Mouse (Mus musculus) ES-E14 (cell line): ENCODE measurements around the gene Lck. TPM values are rescaled to one million over a fixed set of nuclear protein-coding genes. Genes with fewer than 3 reads are reported as not detected.

ENCODE experiments used
- DNase-seq: peaks from one replicate; pipeline ENCODE4 v3.0.0-alpha.2; 2013; ENCODE audit warnings: low read depth, low spot score
- H3K27ac ChIP-seq: 2 replicates; pipeline ENCODE4 v1.5.1; 2012; ENCODE audit warnings: low read depth, mild to moderate bottlenecking, low read length, moderate library complexity, mixed read lengths; ENCODE audit not compliant: poor library complexity, insufficient read depth, severe bottlenecking
- H3K36me3 ChIP-seq: 2 replicates; pipeline ENCODE4 v1.6.1; 2012; ENCODE audit warnings: mild to moderate bottlenecking, low read length, moderate library complexity, mixed read lengths; ENCODE audit not compliant: control insufficient read depth, poor library complexity, insufficient read depth, severe bottlenecking
- H3K4me1 ChIP-seq, 2 experiments: fragments of 150-350 bp in 1 of 2; sonication (generic) in 1 of 2; 2 replicates each; pipeline ENCODE4 v1.6.1; 2012; ENCODE audit warnings: low read length in 2 of 2, mild to moderate bottlenecking in 1 of 2, mixed read lengths in 1 of 2; ENCODE audit not compliant: control insufficient read depth in 2 of 2, insufficient read depth in 2 of 2, poor library complexity in 1 of 2
- H3K4me3 ChIP-seq, 2 experiments: fragments of 150-350 bp in 1 of 2; sonication (generic) in 1 of 2; 2 replicates each; pipeline ENCODE4 v1.5.1; 2012; ENCODE audit warnings: low read length in 2 of 2, low read depth in 1 of 2, mild to moderate bottlenecking in 1 of 2, mixed read lengths in 1 of 2; ENCODE audit not compliant: insufficient read depth in 1 of 2, poor library complexity in 1 of 2, severe bottlenecking in 1 of 2
- H3K9ac ChIP-seq: 2 replicates; pipeline ENCODE4 v1.6.1; 2012; ENCODE audit warnings: low read depth, mild to moderate bottlenecking, low read length, mixed read lengths; ENCODE audit not compliant: poor library complexity, insufficient read depth, severe bottlenecking
- H3K9me3 ChIP-seq: fragments of 150-350 bp; sonication (generic); 2 replicates; pipeline ENCODE4 v1.6.1; 2012; ENCODE audit warnings: low read depth, mild to moderate bottlenecking, low read length; ENCODE audit not compliant: control insufficient read depth, insufficient read depth
- CHD2 ChIP-seq: IDR thresholded peaks from 2 replicates; pipeline ENCODE4 v1.6.1; 2014; ENCODE audit warnings: mild to moderate bottlenecking, low read depth, low read length, inconsistent platforms
- HCFC1 ChIP-seq: IDR thresholded peaks from 2 replicates; pipeline ENCODE4 v1.6.1; 2012; ENCODE audit warnings: low read length, inconsistent platforms, borderline replicate concordance; ENCODE audit not compliant: insufficient read depth
- MAFK ChIP-seq: IDR thresholded peaks from 2 replicates; pipeline ENCODE4 v1.6.1; 2014; ENCODE audit warnings: mild to moderate bottlenecking, low read depth, low read length, inconsistent platforms; ENCODE audit not compliant: insufficient read depth
- ZC3H11A ChIP-seq: IDR thresholded peaks from 2 replicates; pipeline ENCODE4 v1.6.1; 2012; ENCODE audit warnings: low read depth, mild to moderate bottlenecking, inconsistent platforms, low read length, borderline replicate concordance
- ZNF384 ChIP-seq: IDR thresholded peaks from 2 replicates; pipeline ENCODE4 v1.6.1; 2012; ENCODE audit warnings: low read depth, low read length, inconsistent platforms
- in situ Hi-C, 2 experiments: fragments of 600-800 bp; cut with MboI; formaldehyde crosslinking; loops; one replicate each; pipeline ENCODE4 v1.15.1; 2025; ENCODE audit warnings: low sequenced_read_pairs in 2 of 2, inconsistent platforms in 1 of 2; ENCODE audit not compliant: unreplicated experiment in 2 of 2
- total RNA-seq: library from RNA; depleted of rRNA; stranded (reverse); fragments of 300-350 nt; gene quantifications from 2 replicates; pipeline ENCODE4 v1.2.3, GENCODE M21; 2012

Gene Lck
- total RNA-seq, 1 experiment: 19.1 TPM

- Histone ChIP-seq H3K4me3 (no peak overlapping the region), H3K9ac (no peak overlapping the region), H3K36me3 (peaks cover 6% of the 10 kb centered on the region; the same call in 1 of the 2 replicates), H3K27ac (no peak overlapping the region), H3K9me3 (no peaks in the 10 kb centered on the region), H3K4me1 (peaks cover 0 to 5% of the 10 kb centered on the region in 2 experiments; a peak in 2 of 4 replicates)
- TF ChIP-seq HCFC1 (no peak), ZC3H11A (no peak), MAFK (no peak)
- DNase-seq: no peak
- in situ Hi-C loops: no loop called here
Measured at GRCm38 (mm10) chr4:129616631-129617030, 43.2 kb upstream of the Lck start.

GRCm38 (mm10) chr4:129615801-129616290 lies 42.4 kb upstream of the Lck start:
- TF ChIP-seq MAFK (no peak), CHD2 (no peak), ZNF384 (no peak), ZC3H11A (no peak), HCFC1 (no peak)
- H3K36me3 ChIP-seq: peaks cover 6% of the 10 kb centered on the region; the same call in 1 of the 2 replicates
- H3K9ac ChIP-seq: no peak overlapping the region
- H3K4me1 ChIP-seq: peaks cover 0 to 8% of the 10 kb centered on the region in 2 experiments; a peak in 2 of 4 replicates
- no peak for DNase-seq
- no peak overlapping the region for H3K4me3 ChIP-seq
- no peak overlapping the region for H3K27ac ChIP-seq
- H3K9me3 ChIP-seq: no peaks in the 10 kb centered on the region
- in situ Hi-C loops: no loop called here

GRCm38 (mm10) chr4:129614093-129614492 lies 40.7 kb upstream of the Lck start, which contains the start of gene Dcdc2b:
Gene Dcdc2b (minus strand): TSS chr4:129614257.
- Histone ChIP-seq H3K36me3 (peaks cover 9% of the 10 kb centered on the region; the same call in 1 of the 2 replicates), H3K9me3 (no peaks in the 10 kb centered on the region), H3K4me3 (no peak within 1 kb of the TSS), H3K9ac (no peak within 1 kb of the TSS), H3K27ac (peak within 1 kb of the TSS; percentile 16; the same call in 1 of the 2 replicates), H3K4me1 (peaks cover 2 to 20% of the 10 kb centered on the region in 2 experiments; a peak in 2 of 4 replicates)
- DNase-seq: no peak
- in situ Hi-C loops: no loop called here
- no peak for TF ChIP-seq HCFC1
- no peak for TF ChIP-seq MAFK
- TF ChIP-seq ZNF384: no peak
- TF ChIP-seq CHD2: no peak
- TF ChIP-seq ZC3H11A: no peak

- Histone ChIP-seq H3K9ac (no peak overlapping the region), H3K9me3 (no peaks in the 10 kb centered on the region), H3K27ac (no peak overlapping the region), H3K36me3 (peaks cover 10% of the 10 kb centered on the region; the same call in 1 of the 2 replicates), H3K4me1 (peaks cover 2 to 25% of the 10 kb centered on the region in 2 experiments; a peak in 2 of 4 replicates), H3K4me3 (no peak overlapping the region)
- in situ Hi-C loops: no loop called here
- DNase-seq: no peak
- TF ChIP-seq ZNF384 (no peak), HCFC1 (no peak), ZC3H11A (no peak), MAFK (no peak), CHD2 (no peak)
Measured at GRCm38 (mm10) chr4:129610472-129610871, 37.0 kb upstream of the Lck start.

GRCm38 (mm10) chr4:129610026-129610425 lies 36.6 kb upstream of the Lck start:
- DNase-seq: peak; percentile 41
- H3K4me3 ChIP-seq: no peak overlapping the region
- H3K4me1 ChIP-seq: peaks cover 2 to 25% of the 10 kb centered on the region in 2 experiments; a peak in 2 of 4 replicates
- in situ Hi-C loops: no loop called here
- H3K36me3 ChIP-seq: peaks cover 10% of the 10 kb centered on the region; the same call in 1 of the 2 replicates
- H3K9me3 ChIP-seq: no peaks in the 10 kb centered on the region
- TF ChIP-seq CHD2 (no peak), MAFK (no peak), ZC3H11A (no peak), HCFC1 (no peak), ZNF384 (no peak)
- H3K27ac ChIP-seq: peak overlapping the region; percentile 17; the same call in 1 of the 2 replicates
- peak overlapping the region; percentile 29 for H3K9ac ChIP-seq
